Mouse (Mus musculus) limb, embryonic 14.5 days (tissue): ENCODE measurements around the gene Fbxo3. TPM values are rescaled to one million over a fixed set of nuclear protein-coding genes. Genes with fewer than 3 reads are reported as not detected.
"Not testable (repeated sequence)": the region's sequence is repeated elsewhere in the genome, so short reads cannot be mapped to it uniquely, and the experiment has no call there.

ENCODE experiments used
- ATAC-seq: fragments of 200-750 bp; cut with Nextera tagmentation; 2 replicates; pipeline ENCODE4 v1.8.0; 2017; ENCODE audit warnings: low read depth, moderate number of reproducible peaks, moderate TSS enrichment; ENCODE audit not compliant: low FRiP score
- DNase-seq: peaks from one replicate; pipeline ENCODE4 v3.0.0-alpha.2; 2015; ENCODE audit warnings: low spot score
- H3K27ac ChIP-seq: fragments of 300-500 bp; sonication (generic); replicated peaks from 2 replicates; pipeline ENCODE4 v1.5.1; 2014; ENCODE audit warnings: low read depth, mild to moderate bottlenecking, low read length, moderate library complexity, mixed read lengths
- H3K27me3 ChIP-seq: fragments of 300-500 bp; sonication (generic); 2 replicates; pipeline ENCODE4 v1.6.1; 2014; ENCODE audit warnings: low read length, mixed read lengths; ENCODE audit not compliant: control insufficient read depth, insufficient read depth
- H3K36me3 ChIP-seq: fragments of 300-500 bp; sonication (generic); 2 replicates; pipeline ENCODE4 v1.6.1; 2014; ENCODE audit warnings: mild to moderate bottlenecking, low read length, moderate library complexity, mixed read lengths; ENCODE audit not compliant: control insufficient read depth, insufficient read depth
- H3K4me1 ChIP-seq: fragments of 300-500 bp; sonication (generic); 2 replicates; pipeline ENCODE4 v1.6.1; 2014; ENCODE audit warnings: antibody characterized with exemption, low read length, mixed read lengths; ENCODE audit not compliant: control insufficient read depth, insufficient read depth
- H3K4me2 ChIP-seq: fragments of 300-500 bp; sonication (generic); replicated peaks from 2 replicates; pipeline ENCODE4 v1.6.1; 2014; ENCODE audit warnings: low read depth, mild to moderate bottlenecking, low read length, moderate library complexity; ENCODE audit not compliant: severe bottlenecking
- H3K4me3 ChIP-seq: fragments of 300-500 bp; sonication (generic); replicated peaks from 2 replicates; pipeline ENCODE4 v1.5.1; 2014; ENCODE audit warnings: low read length
- H3K9ac ChIP-seq: fragments of 300-500 bp; sonication (generic); 2 replicates; pipeline ENCODE4 v1.6.1; 2014; ENCODE audit warnings: mild to moderate bottlenecking, low read depth, low read length, moderate library complexity; ENCODE audit not compliant: severe bottlenecking
- H3K9me3 ChIP-seq: fragments of 300-500 bp; sonication (generic); 2 replicates; pipeline ENCODE4 v1.6.1; 2016; ENCODE audit warnings: low read length; ENCODE audit not compliant: control insufficient read depth
- POLR2A ChIP-seq: fragments of 200-500 bp; IDR thresholded peaks from 2 replicates; pipeline ENCODE4 v1.8.0; 2012; ENCODE audit warnings: inconsistent platforms, mild to moderate bottlenecking, moderate library complexity, borderline replicate concordance; ENCODE audit not compliant: insufficient read depth, insufficient read length; ENCODE audit errors: extremely low read depth
- WGBS: fragments of 180-500 bp; shearing (Covaris S2); extraction: QIAGEN DNeasy Blood & Tissue Kit; methylation state at CpG from one replicate; pipeline ENCODE4 v1.1.7; 2014; 5-methylcytosine and 5-hydroxymethylcytosine counted together
- polyA plus RNA-seq, 2 experiments: library from polyadenylated mRNA; depleted of rRNA in 1 of 2; stranded (reverse) in 1 of 2; unstranded in 1 of 2; fragments of >200 nt; fragmentation: Nextera tagmentation in 1 of 2; extraction: Ambion mirVana in 1 of 2; gene quantifications; 2 replicates each; pipeline versions ENCODE4 v1.2.1 to v1.2.3; 2012 to 2014

Fbxo3 gene
- polyA plus RNA-seq, 2 experiments: 35.9 to 47.6 TPM

DNA sequence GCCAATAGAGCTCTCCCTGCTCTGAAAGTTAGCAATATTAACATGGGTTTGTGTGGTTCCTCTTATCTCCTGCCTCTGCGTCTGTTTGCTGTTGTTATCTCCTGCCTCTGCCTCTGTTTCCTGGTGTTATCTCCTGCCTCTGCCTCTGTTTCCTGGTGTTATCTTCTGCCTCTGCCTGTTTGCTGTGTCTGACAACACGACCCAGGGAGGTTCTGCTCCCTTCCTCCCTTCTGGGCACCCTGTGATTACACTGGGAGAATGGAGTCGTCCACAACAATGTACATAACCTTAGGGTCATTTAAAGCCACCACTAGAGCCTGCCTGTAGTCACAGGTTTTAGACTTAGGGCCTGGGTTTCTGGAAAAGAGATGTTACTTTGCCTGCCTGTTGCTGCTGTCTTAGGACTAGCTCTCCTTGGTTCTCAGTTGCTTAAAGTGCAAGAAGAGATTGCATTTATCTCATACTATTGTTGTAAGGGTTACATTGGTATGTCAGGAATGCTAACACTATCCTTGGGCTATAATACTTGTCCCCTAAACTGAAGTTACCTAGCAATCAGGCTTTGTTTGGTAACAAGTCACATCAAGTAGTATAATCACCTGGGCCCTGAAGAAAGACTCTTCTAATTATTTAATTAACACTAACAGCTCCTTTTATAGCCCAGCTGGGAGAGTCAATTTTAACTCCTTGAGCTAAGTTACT, 71.2 kb downstream of the Fbxo3 start:
- no peak overlapping the region for H3K4me2 ChIP-seq
- no peak overlapping the region for H3K9ac ChIP-seq
- no peaks in the 10 kb centered on the region for H3K9me3 ChIP-seq
- no peak overlapping the region for H3K4me3 ChIP-seq
- H3K27ac ChIP-seq: no peak overlapping the region
- DNase-seq: no peak
- no peak for TF ChIP-seq POLR2A
- no peaks in the 10 kb centered on the region for H3K36me3 ChIP-seq
- ATAC-seq: no peak
- H3K27me3 ChIP-seq: no peaks in the 10 kb centered on the region
- H3K4me1 ChIP-seq: peaks cover 4% of the 10 kb centered on the region; the same call in 1 of the 2 replicates
- WGBS: 48% methylated on average over 3 of the region's 3 CpGs

DNA sequence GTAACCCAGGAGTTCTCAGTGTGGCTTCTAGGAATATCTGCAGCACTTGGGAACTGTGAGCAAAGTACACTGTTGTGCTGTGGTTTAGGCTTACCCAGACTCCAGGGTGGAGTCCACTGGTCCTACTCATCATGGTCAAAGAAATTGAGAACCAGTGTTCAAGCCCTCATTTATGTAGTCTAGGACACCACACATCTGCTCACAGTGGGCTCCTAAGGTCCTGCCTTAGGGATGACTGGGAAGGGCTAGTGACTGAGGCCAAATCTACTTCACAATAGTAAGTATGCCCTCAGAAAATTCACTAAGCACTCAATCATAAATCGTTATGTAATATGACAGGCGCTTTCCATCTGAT, 71.7 kb downstream of the Fbxo3 start:
- Histone ChIP-seq H3K27me3 (no peaks in the 10 kb centered on the region), H3K27ac (no peak overlapping the region), H3K4me2 (no peak overlapping the region), H3K9me3 (no peaks in the 10 kb centered on the region), H3K36me3 (no peaks in the 10 kb centered on the region), H3K9ac (no peak overlapping the region), H3K4me1 (peaks cover 4% of the 10 kb centered on the region; the same call in 1 of the 2 replicates), H3K4me3 (no peak overlapping the region)
- no peak for ATAC-seq
- no peak for TF ChIP-seq POLR2A
- no peak for DNase-seq
- WGBS: 92% methylated on average over 2 of the region's 2 CpGs

DNA sequence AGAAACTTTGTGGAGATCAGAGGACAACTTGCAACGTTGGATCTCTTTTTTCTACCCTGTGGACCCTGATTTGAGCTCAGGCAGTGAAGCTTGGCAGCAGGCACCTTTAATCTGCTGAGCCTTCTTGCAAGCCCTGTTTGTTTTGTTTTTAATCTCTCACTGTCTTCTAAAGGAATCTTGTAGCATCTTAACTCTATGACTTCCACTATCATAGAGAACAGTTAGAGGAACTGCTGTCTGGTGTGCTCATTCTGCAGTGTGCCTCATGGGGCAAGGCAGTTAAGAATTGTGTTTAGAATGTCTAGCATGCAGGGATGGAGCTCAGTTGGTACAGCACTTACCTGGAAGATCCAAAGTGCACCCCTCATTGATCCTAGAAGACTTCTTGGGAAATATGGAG, 72.4 kb downstream of the Fbxo3 start:
- H3K36me3 ChIP-seq: no peaks in the 10 kb centered on the region

DNA sequence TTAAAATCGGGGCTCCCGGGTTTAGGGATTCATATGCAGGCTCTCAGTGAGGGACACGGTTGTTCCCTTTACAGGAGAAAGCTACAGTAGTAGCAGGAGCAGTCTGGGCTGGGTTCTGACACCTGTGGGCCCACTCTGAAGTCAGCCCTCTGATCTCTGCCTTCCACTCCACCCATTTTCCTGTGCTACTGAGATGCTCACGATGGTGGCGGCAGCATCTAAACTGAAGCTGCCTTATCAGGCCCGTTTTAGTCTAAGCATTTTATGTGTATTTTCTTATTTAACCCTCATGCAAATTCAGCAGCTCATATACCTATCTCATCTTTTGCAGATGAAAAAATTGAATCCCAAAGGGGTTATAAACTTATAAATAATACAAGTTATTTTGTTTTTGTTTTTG, 77.3 kb downstream of the Fbxo3 start:
- ATAC-seq (no peak), DNase-seq (no peak)
- no peak for TF ChIP-seq POLR2A
- H3K27ac ChIP-seq: no peak overlapping the region
- H3K4me1 ChIP-seq: no peaks in the 10 kb centered on the region
- no peak overlapping the region for H3K4me2 ChIP-seq
- H3K9ac ChIP-seq: no peak overlapping the region
- H3K9me3 ChIP-seq: no peaks in the 10 kb centered on the region
- no peaks in the 10 kb centered on the region for H3K27me3 ChIP-seq
- no peak overlapping the region for H3K4me3 ChIP-seq
- H3K36me3 ChIP-seq: no peaks in the 10 kb centered on the region
- WGBS: 79% methylated on average over 6 of the region's 6 CpGs

More for the DNA sequence above, 72.4 kb downstream of the Fbxo3 start:
- Histone ChIP-seq H3K27ac (no peak overlapping the region), H3K4me3 (no peak overlapping the region), H3K4me2 (no peak overlapping the region), H3K27me3 (no peaks in the 10 kb centered on the region), H3K4me1 (peaks cover 4% of the 10 kb centered on the region; the same call in 1 of the 2 replicates), H3K9ac (no peak overlapping the region), H3K9me3 (no peaks in the 10 kb centered on the region)
- no peak for DNase-seq
- no peak for ATAC-seq
- no peak for TF ChIP-seq POLR2A
- WGBS: 48% methylated on average over 1 of the region's 1 CpGs

DNA sequence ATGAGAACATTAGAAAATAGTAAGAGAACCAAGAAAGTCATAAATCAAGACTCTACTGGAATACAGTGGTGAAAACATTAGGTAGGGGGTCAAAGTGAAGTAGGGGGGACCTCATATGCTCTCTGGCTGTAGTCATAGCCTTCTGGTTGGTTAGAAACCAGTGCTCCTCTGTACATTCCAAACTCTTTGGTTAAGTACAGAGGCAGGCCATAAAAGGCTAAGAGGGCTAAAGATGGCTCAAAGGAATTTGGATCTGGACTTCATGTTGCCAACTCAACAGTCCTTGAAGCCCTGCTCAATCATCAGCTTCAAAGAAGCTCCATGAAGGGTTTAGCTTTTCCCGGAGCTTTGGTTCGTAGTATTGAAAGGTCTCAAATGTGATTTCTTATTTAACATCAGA, 81.5 kb downstream of the Fbxo3 start:
- H3K27me3 ChIP-seq, ATAC-seq, H3K4me2 ChIP-seq, H3K9ac ChIP-seq, H3K4me1 ChIP-seq, H3K27ac ChIP-seq, H3K9me3 ChIP-seq, H3K36me3 ChIP-seq, DNase-seq, H3K4me3 ChIP-seq: not testable (repeated sequence)
- 74% methylated on average over 2 of the region's 2 CpGs for WGBS

DNA sequence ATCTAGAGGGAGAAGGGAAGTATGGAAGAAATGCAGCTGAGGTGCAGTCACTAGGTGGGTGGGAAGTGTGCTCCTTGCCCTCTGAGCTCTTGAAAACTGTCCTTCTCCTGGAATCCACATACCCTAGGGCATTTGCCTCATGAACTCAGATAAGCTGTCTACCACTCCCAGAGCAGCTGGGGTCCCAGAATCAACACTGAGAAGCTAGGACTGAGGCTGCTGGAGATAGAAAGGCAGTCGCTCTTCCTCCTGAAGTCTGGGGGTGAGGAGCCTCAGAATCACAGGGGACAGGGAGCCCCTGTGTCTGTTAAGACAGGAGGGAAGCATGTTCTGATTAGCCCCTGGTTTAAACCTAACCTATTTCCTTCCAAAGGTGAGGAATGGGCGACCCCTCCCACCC, 82.0 kb downstream of the Fbxo3 start:
- no peak for TF ChIP-seq POLR2A
- H3K4me1 ChIP-seq: no peaks in the 10 kb centered on the region
- 74% methylated on average over 2 of the region's 2 CpGs for WGBS
- no peak overlapping the region for H3K27ac ChIP-seq
- no peak overlapping the region for H3K4me3 ChIP-seq
- DNase-seq (no peak), ATAC-seq (no peak)
- no peak overlapping the region for H3K4me2 ChIP-seq
- H3K27me3 ChIP-seq: no peaks in the 10 kb centered on the region
- no peaks in the 10 kb centered on the region for H3K9me3 ChIP-seq
- no peaks in the 10 kb centered on the region for H3K36me3 ChIP-seq
- H3K9ac ChIP-seq: no peak overlapping the region
